Mouse (Mus musculus) stomach, embryonic 15.5 days (tissue): ENCODE measurements around the gene 1700029P11Rik. TPM values are rescaled to one million over a fixed set of nuclear protein-coding genes. Genes with fewer than 3 reads are reported as not detected.

Experiments
- ATAC-seq: fragments of 200-750 bp; cut with Nextera tagmentation; 2 replicates; pipeline ENCODE4 v1.8.0; 2017; ENCODE audit warnings: low read depth, moderate number of reproducible peaks, moderate TSS enrichment; ENCODE audit not compliant: insufficient read depth, low FRiP score
- H3K27ac ChIP-seq: fragments of 300-500 bp; sonication (generic); 2 replicates; pipeline ENCODE4 v1.5.1; 2015; ENCODE audit warnings: mild to moderate bottlenecking, inconsistent platforms
- H3K27me3 ChIP-seq: fragments of 300-500 bp; sonication (generic); replicated peaks from 2 replicates; pipeline ENCODE4 v1.6.1; 2015; ENCODE audit warnings: inconsistent platforms
- H3K36me3 ChIP-seq: fragments of 300-500 bp; sonication (generic); 2 replicates; pipeline ENCODE4 v1.6.1; 2015; ENCODE audit warnings: inconsistent platforms
- H3K4me1 ChIP-seq: fragments of 300-500 bp; sonication (generic); 2 replicates; pipeline ENCODE4 v1.6.1; 2015; ENCODE audit warnings: inconsistent platforms
- H3K4me2 ChIP-seq: fragments of 300-500 bp; sonication (generic); 2 replicates; pipeline ENCODE4 v1.6.1; 2015; ENCODE audit warnings: mild to moderate bottlenecking, inconsistent platforms
- H3K4me3 ChIP-seq: fragments of 300-500 bp; sonication (generic); replicated peaks from 2 replicates; pipeline ENCODE4 v1.5.1; 2015; ENCODE audit warnings: inconsistent platforms
- H3K9ac ChIP-seq: fragments of 300-500 bp; sonication (generic); 2 replicates; pipeline ENCODE4 v1.6.1; 2015; ENCODE audit warnings: inconsistent platforms
- H3K9me3 ChIP-seq: fragments of 300-500 bp; sonication (generic); 2 replicates; pipeline ENCODE4 v1.6.1; 2016; ENCODE audit warnings: inconsistent platforms
- WGBS: fragments of 180-500 bp; shearing (Covaris S2); methylation state at CpG from one replicate; pipeline ENCODE4 v1.1.7; 2015; 5-methylcytosine and 5-hydroxymethylcytosine counted together
- polyA plus RNA-seq: library from polyadenylated mRNA; unstranded; fragments of >200 nt; fragmentation: Nextera tagmentation; extraction: Ambion mirVana; gene quantifications from 2 replicates; pipeline ENCODE4 v1.2.1, GENCODE M21; 2015

The 1700029P11Rik gene
- polyA plus RNA-seq, 1 experiment from 2014 or later: not detected

DNA sequence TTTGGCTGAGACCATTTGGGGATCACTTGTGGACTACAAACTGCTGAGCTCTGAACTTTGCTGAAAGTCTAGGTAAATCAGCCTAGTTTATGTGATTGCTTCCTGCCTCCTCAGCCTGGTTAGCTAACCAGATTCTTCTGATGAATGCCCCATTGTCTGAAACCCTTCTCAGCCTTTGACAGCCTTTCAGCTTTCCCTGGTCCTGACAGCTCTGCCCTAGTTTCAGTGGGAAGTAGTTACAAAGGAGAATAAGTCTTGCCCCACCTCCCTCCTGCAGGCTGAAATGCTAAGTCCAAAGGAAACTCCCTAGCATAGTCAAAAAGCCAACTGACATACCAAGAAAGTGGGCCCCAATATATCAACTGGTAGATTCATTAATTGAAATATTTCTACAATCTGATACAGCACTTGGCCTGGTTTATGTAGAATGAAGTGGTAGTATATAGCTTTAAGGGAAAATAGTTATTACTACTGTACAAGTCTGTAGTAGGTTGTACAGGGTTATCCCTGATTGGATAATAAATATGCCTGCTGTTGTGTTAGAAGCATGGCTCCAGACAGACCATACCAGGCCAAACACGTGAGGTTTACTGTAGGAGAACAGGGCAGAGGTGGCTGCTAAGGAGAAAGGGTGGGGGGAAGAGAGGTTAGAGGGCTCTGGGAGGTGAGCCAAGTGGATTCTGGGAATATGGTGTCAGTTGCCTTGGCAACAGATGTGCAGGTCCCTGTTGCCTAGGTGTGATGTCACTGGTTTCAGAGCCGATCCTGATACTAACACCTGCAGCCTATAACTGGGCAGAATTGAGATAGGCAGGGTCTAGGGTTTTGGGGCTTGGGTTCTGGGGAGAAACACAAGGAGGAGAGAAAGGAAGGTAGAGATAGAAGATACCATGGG, 5.2 kb downstream of the 1700029P11Rik start:
- no peaks in the 10 kb centered on the region for H3K36me3 ChIP-seq
- ATAC-seq: no peak
- H3K4me3 ChIP-seq: no peak overlapping the region
- WGBS: 50% methylated on average over 2 of the region's 2 CpGs
- no peak overlapping the region for H3K9ac ChIP-seq
- H3K9me3 ChIP-seq: no peaks in the 10 kb centered on the region
- no peaks in the 10 kb centered on the region for H3K27me3 ChIP-seq
- no peak overlapping the region for H3K27ac ChIP-seq
- no peaks in the 10 kb centered on the region for H3K4me1 ChIP-seq
- no peak overlapping the region for H3K4me2 ChIP-seq

DNA sequence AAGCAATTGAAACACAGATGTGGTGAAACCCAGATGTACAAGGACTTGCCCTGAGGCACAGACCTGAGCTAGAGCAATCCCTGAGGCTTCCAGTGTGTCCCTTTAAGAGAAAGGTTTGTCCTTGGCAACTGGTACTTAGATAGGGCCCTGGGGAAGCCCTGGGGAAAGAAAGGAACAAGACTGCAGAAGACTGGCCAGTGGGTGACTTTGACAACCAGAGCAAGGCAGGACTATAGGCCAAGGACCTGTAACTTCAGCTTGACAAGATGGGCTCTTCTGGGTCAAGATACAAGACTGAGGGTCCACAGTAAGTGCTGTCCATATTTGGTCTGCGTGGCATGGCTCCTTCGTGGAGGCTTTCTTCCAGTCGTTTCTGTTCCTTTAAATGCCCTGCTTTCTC, 7.3 kb downstream of the 1700029P11Rik start, which contains the start of gene Xrcc6:
Gene Xrcc6 (plus strand): TSS at position 190 of the 400 bp plus-strand sequence.
- Histone ChIP-seq H3K4me1 (no peaks in the 10 kb centered on the region), H3K4me2 (no peak within 1 kb of the TSS), H3K4me3 (no peak within 1 kb of the TSS), H3K36me3 (no peaks in the 10 kb centered on the region), H3K27me3 (no peaks in the 10 kb centered on the region), H3K9me3 (no peaks in the 10 kb centered on the region), H3K9ac (no peak within 1 kb of the TSS), H3K27ac (no peak within 1 kb of the TSS)
- WGBS: 83% methylated on average over 3 of the region's 3 CpGs
- ATAC-seq: no peak

DNA sequence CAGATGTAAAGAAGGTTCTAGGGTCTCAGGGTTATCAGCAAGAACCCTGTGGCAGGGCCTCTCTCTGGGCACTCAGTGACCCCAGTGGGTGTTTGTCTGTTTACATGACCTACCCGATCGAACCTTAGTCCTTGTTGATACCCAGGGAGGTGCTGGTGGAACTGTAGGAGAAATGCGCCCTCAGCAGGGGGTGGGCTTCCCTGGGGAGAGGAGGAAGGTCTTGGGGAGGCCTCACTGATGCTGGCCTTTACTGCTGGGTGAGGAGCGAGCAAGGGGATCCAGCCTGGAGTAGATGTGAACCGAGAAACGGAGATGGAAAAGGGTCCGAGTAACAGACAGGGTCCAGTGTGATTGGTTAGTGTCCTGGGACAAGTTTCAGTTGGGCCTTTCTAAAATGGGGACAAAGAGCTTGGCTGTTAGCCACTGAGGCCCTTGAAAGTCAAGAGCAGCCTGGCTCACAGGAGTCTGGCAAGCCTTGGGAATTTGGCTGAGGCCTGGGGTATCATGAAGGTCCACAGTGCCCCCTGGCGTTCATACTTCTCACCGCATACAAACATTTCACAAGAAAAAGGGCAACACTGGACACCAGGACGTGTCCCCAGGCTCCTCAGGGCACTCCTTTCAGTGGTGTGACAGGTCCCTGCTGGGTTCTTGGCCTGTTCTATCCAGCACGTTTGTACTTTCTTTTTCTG, 9.2 kb downstream of the 1700029P11Rik start:
- 41% methylated on average over 11 of the region's 11 CpGs for WGBS
- Histone ChIP-seq H3K4me1 (no peaks in the 10 kb centered on the region), H3K9ac (no peak overlapping the region)

DNA sequence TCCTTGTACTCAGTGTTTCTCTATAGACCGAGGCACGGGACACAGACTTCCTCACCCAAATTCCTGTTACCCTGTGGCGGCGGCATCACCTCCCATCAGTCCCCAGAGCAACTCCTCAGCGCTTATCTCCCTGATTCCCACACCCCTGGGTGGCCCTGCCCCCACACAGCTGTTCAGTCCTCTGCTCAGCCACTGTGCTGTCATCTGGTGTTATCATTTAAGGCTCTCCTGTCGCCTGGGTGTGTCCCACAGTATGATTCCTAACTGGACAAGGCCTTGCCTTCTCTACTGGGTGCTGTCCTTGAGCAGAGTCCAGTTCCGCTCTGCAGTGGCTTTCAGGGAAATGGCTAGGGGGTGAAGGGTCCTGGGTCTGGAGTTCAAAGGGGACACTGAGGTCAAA, 10.2 kb downstream of the 1700029P11Rik start:
- Histone ChIP-seq H3K27me3 (no peaks in the 10 kb centered on the region), H3K27ac (no peak overlapping the region), H3K36me3 (peaks cover 6% of the 10 kb centered on the region; the same call in 1 of the 2 replicates), H3K4me3 (no peak overlapping the region), H3K4me2 (no peak overlapping the region), H3K9me3 (no peaks in the 10 kb centered on the region), H3K9ac (no peak overlapping the region), H3K4me1 (no peaks in the 10 kb centered on the region)
- ATAC-seq: peak; percentile 86
- WGBS: 34% methylated on average over 7 of the region's 7 CpGs

More for the DNA sequence above, 9.2 kb downstream of the 1700029P11Rik start:
- no peaks in the 10 kb centered on the region for H3K36me3 ChIP-seq
- no peaks in the 10 kb centered on the region for H3K27me3 ChIP-seq
- no peak overlapping the region for H3K4me3 ChIP-seq
- H3K9me3 ChIP-seq: no peaks in the 10 kb centered on the region
- H3K4me2 ChIP-seq: no peak overlapping the region
- no peak overlapping the region for H3K27ac ChIP-seq
- ATAC-seq: no peak; the same call in 1 of the 2 replicates

DNA sequence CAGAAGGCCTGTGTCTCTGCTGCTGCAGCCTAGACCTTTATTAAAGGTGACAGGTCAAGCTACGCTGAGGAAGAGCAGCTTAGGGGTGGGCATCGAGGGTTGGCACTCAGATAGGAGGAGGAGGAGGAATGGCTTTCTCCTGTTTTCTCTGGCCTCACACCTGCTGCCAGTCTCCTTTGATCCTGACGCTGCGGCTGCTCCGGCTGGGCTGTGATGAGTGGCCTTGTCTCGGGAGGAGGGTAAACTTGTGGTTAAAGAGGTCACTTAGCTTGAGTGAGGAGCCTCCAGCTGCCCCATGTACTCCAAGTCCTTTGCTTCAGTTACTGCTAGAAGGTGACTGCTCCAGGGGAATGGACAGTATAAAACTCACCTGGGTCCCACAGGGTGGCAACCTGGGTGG, 13.7 kb downstream of the 1700029P11Rik start:
- H3K27ac ChIP-seq: no peak overlapping the region
- peaks cover 9% of the 10 kb centered on the region; the same call in 1 of the 2 replicates for H3K36me3 ChIP-seq
- no peak for ATAC-seq
- 73% methylated on average over 6 of the region's 6 CpGs for WGBS
- H3K9me3 ChIP-seq: no peaks in the 10 kb centered on the region
- H3K4me3 ChIP-seq: no peak overlapping the region
- H3K4me2 ChIP-seq: no peak overlapping the region
- H3K4me1 ChIP-seq: no peaks in the 10 kb centered on the region
- H3K27me3 ChIP-seq: no peaks in the 10 kb centered on the region
- no peak overlapping the region for H3K9ac ChIP-seq

DNA sequence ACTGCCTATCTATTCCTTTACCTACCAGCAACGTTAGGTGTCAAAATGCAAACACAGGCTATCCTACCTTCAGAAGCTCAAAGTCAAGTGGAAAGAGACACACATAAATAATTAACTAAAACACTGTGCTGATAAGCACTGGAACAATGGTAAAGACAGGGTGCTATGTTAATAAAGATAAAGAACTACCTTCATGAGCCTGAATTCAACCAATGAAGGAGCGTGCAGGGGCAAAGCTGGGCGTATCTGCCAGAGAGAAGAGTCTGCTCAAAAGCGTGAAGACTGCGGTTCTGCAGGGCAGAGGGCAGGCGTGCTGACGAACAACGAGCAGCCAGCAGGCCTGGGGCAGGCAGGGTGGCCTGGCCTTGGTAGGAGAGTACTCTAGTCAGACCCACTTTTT, 23.9 kb downstream of the 1700029P11Rik start:
- Histone ChIP-seq H3K4me3 (no peak overlapping the region), H3K9ac (no peak overlapping the region), H3K4me1 (no peaks in the 10 kb centered on the region), H3K27me3 (no peaks in the 10 kb centered on the region), H3K36me3 (0 out of 2 replicates have a peak, but pooled peaks cover under 1% of the 10 kb centered on the region), H3K4me2 (no peak overlapping the region), H3K27ac (no peak overlapping the region), H3K9me3 (no peaks in the 10 kb centered on the region)
- no peak for ATAC-seq
- WGBS: 73% methylated on average over 8 of the region's 8 CpGs

DNA sequence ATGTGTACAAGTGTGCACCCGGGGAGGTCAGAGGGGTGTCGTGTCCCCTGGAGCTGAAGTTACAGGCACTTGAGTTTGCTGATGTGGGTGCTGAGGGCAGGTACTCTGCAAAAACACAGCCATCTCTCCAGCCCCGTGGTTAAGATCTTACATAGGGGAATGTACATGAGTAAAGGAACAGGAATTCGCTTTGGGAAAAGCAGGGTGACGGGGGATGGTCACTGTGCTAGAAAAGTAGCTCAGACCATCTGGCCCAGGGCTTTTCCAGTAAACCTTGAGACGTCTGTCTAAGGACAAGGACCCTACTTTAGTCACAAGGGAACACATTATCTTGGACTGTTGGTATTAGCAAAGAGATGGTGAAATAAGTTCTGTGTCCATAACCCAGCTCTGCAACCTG, 31.6 kb downstream of the 1700029P11Rik start:
- Histone ChIP-seq H3K9me3 (no peaks in the 10 kb centered on the region), H3K36me3 (0 out of 2 replicates have a peak, but pooled peaks cover 3% of the 10 kb centered on the region), H3K9ac (no peak overlapping the region), H3K4me3 (no peak overlapping the region), H3K27ac (no peak overlapping the region), H3K27me3 (no peaks in the 10 kb centered on the region), H3K4me2 (no peak overlapping the region), H3K4me1 (no peaks in the 10 kb centered on the region)
- WGBS: 84% methylated on average over 6 of the region's 6 CpGs
- no peak for ATAC-seq

DNA sequence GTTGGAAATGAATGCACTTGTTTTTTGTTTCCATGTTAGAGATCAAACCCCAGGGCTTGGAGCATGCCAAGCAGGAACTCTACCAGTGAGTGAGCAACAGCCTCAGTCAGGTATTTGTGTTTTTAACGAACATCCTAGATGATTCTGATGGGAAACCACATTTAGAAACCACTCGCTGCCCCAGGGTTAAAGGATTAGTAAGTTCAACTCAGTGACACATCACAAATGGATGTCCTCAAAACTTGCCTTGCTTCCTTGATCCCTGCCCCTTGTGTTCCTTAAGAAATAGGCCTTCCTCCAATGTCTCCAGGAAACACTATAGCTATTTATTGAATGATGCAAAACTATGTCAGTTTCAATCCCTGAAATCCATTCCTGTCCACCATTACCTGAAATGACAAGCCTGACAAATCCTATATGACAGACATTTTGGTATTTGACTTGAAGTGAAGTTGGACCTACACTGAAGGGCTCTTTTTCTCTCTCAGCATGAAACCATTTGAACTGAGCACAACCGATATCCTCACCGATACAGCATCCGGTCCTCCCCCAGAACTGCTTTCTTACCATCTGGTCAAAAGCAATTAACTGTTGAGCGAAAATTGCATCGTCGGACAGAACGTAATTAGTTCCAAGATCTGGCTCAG, 34.5 kb downstream of the 1700029P11Rik start:
- WGBS: 19% methylated on average over 9 of the region's 9 CpGs
- peak overlapping the region; percentile 95 for H3K4me3 ChIP-seq
- H3K9ac ChIP-seq: peak overlapping the region; percentile 88
- H3K36me3 ChIP-seq: 0 out of 2 replicates have a peak, but pooled peaks cover 4% of the 10 kb centered on the region
- peak overlapping the region; percentile 76 for H3K27ac ChIP-seq
- H3K4me1 ChIP-seq: no peaks in the 10 kb centered on the region
- no peaks in the 10 kb centered on the region for H3K9me3 ChIP-seq
- ATAC-seq: no peak
- peak overlapping the region; percentile 94 for H3K4me2 ChIP-seq
- no peaks in the 10 kb centered on the region for H3K27me3 ChIP-seq

DNA sequence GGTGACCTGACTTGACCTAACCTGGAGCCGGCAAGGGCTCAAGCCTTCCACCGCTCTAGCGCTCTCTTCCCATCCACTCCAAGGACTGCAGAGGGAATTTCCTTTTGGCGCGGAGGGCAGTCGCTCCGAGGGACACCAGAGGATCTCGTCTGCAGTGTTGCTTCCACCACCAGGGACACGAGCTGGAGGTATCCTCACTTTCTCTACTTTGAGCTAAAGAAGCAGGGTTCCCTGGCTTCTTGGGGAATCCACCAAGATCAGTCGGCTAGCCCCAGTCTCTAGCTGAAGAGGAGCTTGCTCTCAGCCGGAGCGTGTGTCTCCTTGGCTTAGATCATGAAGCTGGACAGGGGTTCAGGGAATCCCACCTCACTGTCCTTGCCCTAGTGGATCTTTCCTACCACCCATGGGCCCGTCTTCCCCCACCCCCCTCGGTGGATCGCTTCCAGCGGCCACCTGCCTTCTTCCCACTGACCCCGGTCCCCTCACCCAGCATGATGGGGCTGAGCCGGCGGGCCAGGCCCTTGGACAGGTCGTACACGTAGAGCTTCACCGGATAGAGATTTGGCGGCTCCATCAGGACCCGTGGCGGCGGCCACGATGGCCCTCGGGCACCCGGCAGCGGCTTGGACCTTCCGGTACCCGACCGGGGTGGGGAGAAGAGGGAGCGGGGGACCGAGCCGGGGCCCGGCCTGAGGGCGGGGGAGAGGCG, 35.2 kb downstream of the 1700029P11Rik start:
- H3K4me3 ChIP-seq: peak overlapping the region; percentile 95
- H3K27ac ChIP-seq: peak overlapping the region; percentile 76
- ATAC-seq: no peak
- H3K4me1 ChIP-seq: no peaks in the 10 kb centered on the region
- no peaks in the 10 kb centered on the region for H3K27me3 ChIP-seq
- no peaks in the 10 kb centered on the region for H3K9me3 ChIP-seq
- peak overlapping the region; percentile 94 for H3K4me2 ChIP-seq
- peak overlapping the region; percentile 88 for H3K9ac ChIP-seq
- WGBS: under 1% methylated on average over 39 of the region's 39 CpGs
- H3K36me3 ChIP-seq: 0 out of 2 replicates have a peak, but pooled peaks cover 6% of the 10 kb centered on the region

DNA sequence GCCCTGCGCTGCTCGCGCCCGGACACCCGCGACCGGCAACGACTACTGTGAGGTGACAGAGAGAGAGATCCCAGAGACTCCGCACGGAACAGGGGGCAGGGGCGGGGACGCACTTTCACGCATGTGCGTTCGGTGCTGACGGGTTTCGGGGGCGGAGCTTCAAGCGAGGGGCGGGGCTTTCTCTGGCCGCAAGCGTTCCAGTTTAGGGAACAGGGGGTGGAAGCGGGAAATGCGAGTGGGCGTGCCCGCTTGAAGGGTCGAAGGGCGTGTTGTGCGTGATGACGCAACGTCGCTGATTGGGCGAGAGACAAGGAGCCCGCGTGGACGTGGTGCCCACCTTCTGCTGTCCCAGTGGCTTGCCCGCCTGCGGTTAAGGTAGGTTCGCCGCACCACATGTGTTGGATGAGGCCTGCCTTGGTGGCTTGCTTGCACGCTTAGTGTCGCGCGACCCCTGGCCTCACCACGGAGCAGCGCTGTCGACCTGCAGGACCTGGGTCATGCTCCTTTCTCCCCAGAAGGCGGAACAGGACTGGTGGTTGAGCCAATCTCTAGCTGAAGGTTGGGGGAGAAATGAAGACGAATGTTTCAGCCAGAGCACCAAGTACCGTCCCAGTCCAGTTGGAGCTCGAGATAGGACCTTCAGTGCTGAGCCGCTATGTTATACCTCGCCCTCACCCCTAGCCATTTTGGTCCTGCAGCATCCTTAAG, 35.9 kb downstream of the 1700029P11Rik start:
- peak overlapping the region; percentile 94 for H3K4me2 ChIP-seq
- under 1% methylated on average over 53 of the region's 53 CpGs for WGBS
- peak overlapping the region; percentile 95 for H3K4me3 ChIP-seq
- H3K36me3 ChIP-seq: 0 out of 2 replicates have a peak, but pooled peaks cover 6% of the 10 kb centered on the region
- peak; percentile 97 for ATAC-seq
- peak overlapping the region; percentile 81 for H3K27ac ChIP-seq
- peak overlapping the region; percentile 88 for H3K9ac ChIP-seq
- H3K27me3 ChIP-seq: no peaks in the 10 kb centered on the region
- H3K4me1 ChIP-seq: no peaks in the 10 kb centered on the region
- no peaks in the 10 kb centered on the region for H3K9me3 ChIP-seq

DNA sequence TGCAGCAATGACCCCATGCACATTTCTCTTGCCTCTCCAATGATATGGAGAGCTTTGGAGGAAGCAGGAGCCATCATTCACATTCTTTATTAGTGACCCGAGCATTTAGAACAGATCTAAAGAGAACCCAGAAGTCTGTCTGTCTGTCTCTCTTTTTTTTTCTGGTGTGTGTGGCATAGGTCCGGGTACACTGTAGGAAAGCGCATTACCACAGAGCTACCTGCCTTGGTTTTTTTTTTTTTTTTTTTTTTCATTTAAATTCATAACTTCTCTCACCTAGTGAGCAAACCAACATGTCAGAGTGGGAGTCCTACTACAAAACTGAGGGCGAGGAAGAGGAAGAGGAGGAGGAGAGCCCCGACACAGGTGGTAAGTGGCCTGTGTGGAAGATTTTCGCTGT, 36.5 kb downstream of the 1700029P11Rik start:
- Histone ChIP-seq H3K4me2 (peak overlapping the region; percentile 79), H3K9ac (peak overlapping the region; percentile 65), H3K9me3 (no peaks in the 10 kb centered on the region), H3K4me3 (peak overlapping the region; percentile 95), H3K27ac (peak overlapping the region; percentile 81), H3K36me3 (0 out of 2 replicates have a peak, but pooled peaks cover 6% of the 10 kb centered on the region), H3K4me1 (no peaks in the 10 kb centered on the region), H3K27me3 (no peaks in the 10 kb centered on the region)
- 23% methylated on average over 6 of the region's 6 CpGs for WGBS
- ATAC-seq: no peak
